Mouse (Mus musculus): ENCODE data around the gene Ern2.
A peak's percentile ranks its signal among the peaks of the same experiment; 100 is the strongest.

The Ern2 gene

DNA sequence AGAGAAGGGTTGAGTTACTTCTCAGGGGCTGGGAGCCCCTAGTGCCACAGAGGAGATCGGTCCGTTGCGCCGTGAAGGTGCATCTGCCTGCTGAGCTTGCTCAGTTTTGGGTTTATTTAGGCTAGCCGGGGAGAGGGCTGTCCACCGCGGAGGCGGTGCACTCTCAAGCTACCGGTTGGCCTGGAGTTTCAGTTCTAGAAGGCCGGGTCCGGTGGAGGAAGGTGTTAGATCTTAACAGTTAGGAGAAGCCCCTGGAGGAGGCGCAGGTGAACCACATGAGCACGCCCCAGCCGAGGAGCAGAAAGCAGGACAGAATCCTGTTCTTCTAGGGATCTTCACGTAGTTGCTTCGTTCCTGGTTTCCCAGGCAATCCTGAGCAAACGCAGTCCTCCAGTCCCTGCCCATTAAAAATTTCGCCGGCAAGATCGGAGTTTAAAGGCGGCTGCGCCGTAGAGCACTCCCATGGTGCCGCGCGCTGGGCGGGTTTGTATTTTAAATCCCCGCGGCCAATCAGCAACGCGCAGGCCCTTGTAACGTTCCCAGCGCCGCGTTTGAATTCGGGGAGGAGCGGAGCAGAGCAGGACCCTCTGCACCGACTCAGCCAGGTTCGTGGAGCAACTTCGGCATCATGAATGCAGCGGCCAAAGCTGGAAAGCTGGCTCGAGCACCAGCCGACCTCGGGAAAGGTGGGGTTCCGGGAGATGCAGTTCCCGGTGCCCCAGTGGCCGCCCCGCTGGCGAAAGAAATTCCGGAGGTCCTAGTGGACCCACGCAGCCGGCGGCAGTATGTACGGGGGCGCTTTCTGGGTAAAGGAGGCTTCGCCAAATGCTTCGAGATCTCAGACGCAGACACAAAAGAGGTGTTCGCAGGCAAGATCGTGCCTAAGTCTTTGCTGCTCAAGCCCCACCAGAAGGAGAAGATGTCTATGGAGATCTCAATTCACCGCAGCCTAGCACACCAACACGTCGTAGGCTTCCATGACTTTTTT, 26.8 kb downstream of the Ern2 start, which contains the start of gene Plk1:
Gene Plk1, plus strand, starts transcription at position 525 of the 988 bp plus-strand sequence.
- peak; percentile 96 for DNase-seq (ENCODE audit: low read depth, low spot score)

GRCm38 (mm10) chr7:122158488-122158887, 27.5 kb downstream of the Ern2 start:
- DNase-seq (ENCODE audit: low read depth, low spot score) = no peak

GRCm38 (mm10) chr7:122152473-122152872, 33.5 kb downstream of the Ern2 start:
- no peak for DNase-seq (ENCODE audit: low read depth, low spot score)

DNA sequence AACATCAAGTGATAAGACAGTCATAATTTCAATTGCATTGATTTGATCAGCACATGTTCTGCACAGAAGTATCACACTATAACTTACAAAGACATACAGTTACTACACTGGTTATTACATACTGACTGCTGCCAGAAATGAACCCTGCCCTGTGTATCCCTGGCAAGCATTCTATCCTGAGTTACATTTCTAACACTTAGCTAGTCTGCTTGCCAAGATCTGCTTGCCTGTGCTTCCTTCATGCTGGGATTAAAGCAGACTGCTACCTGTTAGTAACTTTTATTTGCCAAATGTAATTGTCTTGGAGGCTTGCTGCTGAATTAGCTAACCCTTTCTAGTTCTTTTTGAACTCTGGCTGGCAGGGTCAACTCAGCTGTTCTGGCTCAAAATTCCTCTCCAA, 45.0 kb downstream of the Ern2 start:
- DNase-seq (ENCODE audit: low read depth, low spot score) = no peak

- DNase-seq (ENCODE audit: low read depth, low spot score) = no peak
Observed at GRCm38 (mm10) chr7:122138190-122138589, 47.8 kb downstream of the Ern2 start.

DNA sequence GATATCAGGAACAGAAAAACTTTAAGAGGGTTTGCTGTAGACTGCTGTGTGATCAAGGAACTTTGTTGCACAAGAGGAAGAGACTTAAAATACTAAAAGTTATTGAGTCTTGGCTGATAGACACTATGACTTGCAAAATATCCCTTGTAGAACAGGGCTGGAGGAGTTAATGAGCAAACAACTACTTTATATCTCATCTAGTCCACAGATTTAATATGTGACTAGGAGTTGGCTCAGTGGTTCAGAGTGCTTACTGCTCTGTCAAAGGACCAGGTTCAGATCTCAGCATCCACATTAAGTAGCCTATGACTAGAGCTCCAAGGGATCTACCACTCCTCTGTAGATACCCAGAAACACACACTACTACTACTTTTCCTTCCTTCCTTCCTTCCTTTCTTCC, 48.9 kb downstream of the Ern2 start:
- DNase-seq (ENCODE audit: low read depth, low spot score) = no peak

GRCm38 (mm10) chr7:122135070-122135469, 50.9 kb downstream of the Ern2 start:
- peak; percentile 81 for DNase-seq (ENCODE audit: low read depth, low spot score)

DNA sequence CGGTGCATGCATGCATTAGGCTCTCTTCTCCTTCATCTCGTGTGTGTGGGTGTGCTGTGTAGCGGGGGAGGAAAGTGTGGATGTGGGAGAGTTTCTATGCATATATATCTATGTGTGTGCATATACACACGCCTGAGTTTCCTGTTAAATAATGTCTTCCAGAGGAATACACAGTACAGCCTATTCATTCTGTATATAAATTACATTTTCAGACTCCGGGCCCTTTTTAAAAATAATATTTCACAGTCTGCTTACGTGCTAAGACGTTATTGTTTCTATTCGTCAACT, 52.7 kb downstream of the Ern2 start:
- DNase-seq (ENCODE audit: low read depth, low spot score) = no peak

- peak; percentile 99 for DNase-seq (ENCODE audit: low read depth, low spot score)
Observed at GRCm38 (mm10) chr7:122132497-122133337, 53.3 kb downstream of the Ern2 start, which contains the start of the genes Palb2 and Dctn5. Palb2 (minus strand) TSS chr7:122132985. Dctn5 (plus strand) TSS chr7:122133041.

DNA sequence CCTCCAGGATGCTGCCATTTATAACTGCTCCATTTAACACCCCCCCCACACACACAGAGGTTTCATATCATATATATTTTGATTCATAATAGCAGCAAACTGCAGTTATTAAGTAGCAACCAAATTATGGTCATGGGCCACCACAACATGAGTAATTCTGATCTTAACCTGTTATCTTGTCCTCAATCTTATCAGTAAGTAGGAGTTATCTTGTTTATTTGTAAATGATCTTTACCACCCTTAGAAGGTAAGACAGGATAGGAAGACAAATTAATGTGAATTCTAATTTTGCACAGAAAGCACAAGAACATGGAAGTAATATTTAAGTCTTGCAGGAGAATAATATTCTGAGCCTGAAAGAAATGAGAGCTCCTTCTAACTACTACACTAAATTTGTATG, 54.2 kb downstream of the Ern2 start:
- DNase-seq (ENCODE audit: low read depth, low spot score) = no peak

DNA sequence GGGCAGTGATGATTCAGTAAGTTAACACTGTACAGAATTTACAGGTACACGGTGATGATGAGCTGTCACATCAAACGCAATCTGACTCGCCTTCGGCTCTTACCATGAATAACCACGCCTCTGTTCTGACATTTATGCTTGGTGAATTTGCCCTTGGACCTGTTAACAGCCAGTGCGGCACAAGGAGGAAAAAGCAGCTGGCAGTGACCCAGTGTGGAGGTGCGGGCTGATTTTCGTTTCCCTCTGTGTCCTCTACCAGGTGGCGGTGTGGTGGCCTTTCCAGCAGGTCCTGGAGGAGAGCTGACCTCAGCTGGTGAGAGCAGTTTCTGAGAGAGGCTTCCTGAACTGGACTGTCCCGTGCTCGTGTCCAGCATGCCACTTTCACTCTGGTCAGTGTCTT, 59.1 kb downstream of the Ern2 start:
- DNase-seq (ENCODE audit: low read depth, low spot score) = no peak

DNA sequence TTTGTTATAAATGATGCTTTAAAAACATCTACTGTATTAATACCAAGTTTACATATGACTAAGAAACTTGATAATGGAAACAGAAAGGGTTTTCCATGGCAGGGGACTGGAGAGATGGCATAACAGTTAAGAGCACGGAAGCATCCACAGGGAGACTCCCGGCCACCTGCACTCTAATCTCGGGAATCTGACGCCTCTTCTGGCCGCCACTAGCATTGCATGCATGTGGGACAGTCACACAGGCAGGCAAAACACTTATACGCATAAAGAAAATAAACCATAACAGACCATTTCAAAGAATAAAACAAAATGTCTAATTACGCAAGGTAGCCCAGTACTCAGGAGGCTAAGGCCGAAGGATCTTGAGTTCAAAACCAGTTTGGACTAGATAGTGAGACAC, 60.4 kb downstream of the Ern2 start:
- peak; percentile 55 for DNase-seq (ENCODE audit: low read depth, low spot score)

DNA sequence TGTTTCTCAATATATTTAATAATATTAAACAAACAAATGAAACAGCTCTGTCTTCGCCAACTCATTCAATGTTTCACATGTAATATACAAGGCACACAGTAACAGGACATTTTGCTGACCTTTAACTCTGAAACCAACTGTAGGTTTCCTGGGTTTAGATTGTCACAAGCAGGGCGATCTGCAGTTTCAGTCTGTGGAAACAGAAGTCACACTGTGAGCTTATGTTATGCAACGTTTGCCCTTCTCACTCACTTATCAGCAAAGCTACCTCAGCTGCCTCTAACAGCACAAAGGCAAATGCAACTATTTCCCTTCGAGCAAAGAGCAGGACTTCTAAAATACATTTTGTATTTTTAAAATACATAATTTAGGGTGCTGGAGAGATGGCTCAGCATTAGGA, 62.5 kb downstream of the Ern2 start:
- no peak for DNase-seq (ENCODE audit: low read depth, low spot score)

Data from ZHBTc4 (cell line).